Mouse (Mus musculus) adrenal gland (tissue): Measurements from ENCODE around the gene Tmbim1.
"Not testable (repeated sequence)": the region's sequence is repeated elsewhere in the genome, so short reads cannot be mapped to it uniquely, and the experiment has no call there.

Source experiments
- intact Hi-C: fragments of 180-260 bp; cut with DNase I; formaldehyde crosslinking; loops from one replicate; pipeline ENCODE4 v1.15.1; 2025
- long read RNA-seq, 2 experiments: library from polyadenylated mRNA; unstranded; transcript quantifications; one replicate each; pipeline ENCODE4 v2.0.0; 2020; ENCODE audit warnings: borderline replicate concordance in 1 of 2; ENCODE audit not compliant: insufficient replicate concordance in 1 of 2

Tmbim1 gene
- long read RNA-seq, experiment 1, full-length matches to known transcripts = 59 of 80 reads
- long read RNA-seq, experiment 1, partial matches to known transcripts = 4 of 80 reads
- long read RNA-seq, experiment 1, other reads (novel, unspliced or antisense) = 17 of 80 reads
- long read RNA-seq, experiment 2, full-length matches to known transcripts = 35 of 43 reads
- long read RNA-seq, experiment 2, partial matches to known transcripts = 1 of 43 reads
- long read RNA-seq, experiment 2, other reads (novel, unspliced or antisense) = 7 of 43 reads

GRCm38 (mm10) chr1:74305522-74305921 is at the start of gene Tmbim1:
Gene Tmbim1 (minus strand): TSS chr1:74305622.
- intact Hi-C loops = no loop called here

GRCm38 (mm10) chr1:74353453-74354229 is 48.2 kb upstream of the Tmbim1 start:
- intact Hi-C loops = no loop called here

GRCm38 (mm10) chr1:74352532-74353096 is 47.2 kb upstream of the Tmbim1 start:
- intact Hi-C loops = no loop called here

GRCm38 (mm10) chr1:74351185-74351769 is 45.9 kb upstream of the Tmbim1 start:
- intact Hi-C loops = no loop called here

- intact Hi-C loops = no loop called here
Measured at GRCm38 (mm10) chr1:74344163-74344916, 38.9 kb upstream of the Tmbim1 start.

- intact Hi-C loops = no loop called here
Measured at GRCm38 (mm10) chr1:74343161-74343560, 37.7 kb upstream of the Tmbim1 start.

- intact Hi-C loops = no loop called here
Measured at GRCm38 (mm10) chr1:74342308-74342707, 36.9 kb upstream of the Tmbim1 start.

- intact Hi-C loops = no loop called here
Measured at GRCm38 (mm10) chr1:74341898-74342297, 36.5 kb upstream of the Tmbim1 start.

GRCm38 (mm10) chr1:74340992-74341391 is 35.6 kb upstream of the Tmbim1 start:
- intact Hi-C loops = not testable (repeated sequence)

- intact Hi-C loops = no loop called here
Measured at GRCm38 (mm10) chr1:74340361-74340764, 34.9 kb upstream of the Tmbim1 start.

GRCm38 (mm10) chr1:74339917-74340316 is 34.5 kb upstream of the Tmbim1 start:
- intact Hi-C loops = no loop called here

GRCm38 (mm10) chr1:74338626-74339025 is 33.2 kb upstream of the Tmbim1 start:
- intact Hi-C loops = no loop called here

GRCm38 (mm10) chr1:74338013-74338412 is 32.6 kb upstream of the Tmbim1 start:
- intact Hi-C loops = no loop called here

GRCm38 (mm10) chr1:74337241-74337771 is 31.9 kb upstream of the Tmbim1 start:
- intact Hi-C loops = no loop called here

- intact Hi-C loops = no loop called here
Measured at GRCm38 (mm10) chr1:74335436-74336170, 30.2 kb upstream of the Tmbim1 start.

GRCm38 (mm10) chr1:74335033-74335432 is 29.6 kb upstream of the Tmbim1 start:
- intact Hi-C loops = no loop called here

GRCm38 (mm10) chr1:74334607-74335006 is 29.2 kb upstream of the Tmbim1 start:
- intact Hi-C loops = no loop called here

GRCm38 (mm10) chr1:74332930-74333329 is 27.5 kb upstream of the Tmbim1 start:
- intact Hi-C loops = no loop called here

- intact Hi-C loops = no loop called here
Measured at GRCm38 (mm10) chr1:74332241-74332763, 26.9 kb upstream of the Tmbim1 start.
